Mouse (Mus musculus) layer of hippocampus, adult 11-12 months (tissue): ENCODE measurements around the gene Nhs.

ENCODE experiments used
- DNase-seq: peaks from one replicate; pipeline ENCODE4 v3.0.0; 2022; ENCODE audit warnings: low spot score

Gene Nhs

GRCm38 (mm10) chrX:162159637-162160611 lies at the start of gene Nhs:
Gene Nhs, minus strand, starts transcription at chrX:162159730.
- DNase-seq: peak; percentile 22

GRCm38 (mm10) chrX:162206350-162206884 lies 46.9 kb upstream of the Nhs start:
- no peak for DNase-seq

- peak; percentile 4 for DNase-seq
Observed at GRCm38 (mm10) chrX:162158743-162159636, 540 bp downstream of the Nhs start.

GRCm38 (mm10) chrX:162158142-162158541 lies 1.4 kb downstream of the Nhs start:
- DNase-seq: no peak

GRCm38 (mm10) chrX:162137807-162138206 lies 21.7 kb downstream of the Nhs start:
- DNase-seq: no peak

GRCm38 (mm10) chrX:162113257-162113656 lies 46.3 kb downstream of the Nhs start:
- no peak for DNase-seq

- no peak for DNase-seq
Observed at GRCm38 (mm10) chrX:162102802-162103434, 56.6 kb downstream of the Nhs start.

- DNase-seq: no peak
Observed at GRCm38 (mm10) chrX:162098364-162098763, 61.2 kb downstream of the Nhs start.

GRCm38 (mm10) chrX:162087291-162087690 lies 72.2 kb downstream of the Nhs start:
- DNase-seq: peak; percentile 19

- peak; percentile 5 for DNase-seq
Observed at GRCm38 (mm10) chrX:162085897-162086200, 73.7 kb downstream of the Nhs start.

GRCm38 (mm10) chrX:162085062-162085896 lies 74.3 kb downstream of the Nhs start:
- DNase-seq: peak; percentile 3

- no peak for DNase-seq
Observed at GRCm38 (mm10) chrX:162063164-162063563, 96.4 kb downstream of the Nhs start.

- no peak for DNase-seq
Observed at GRCm38 (mm10) chrX:162055635-162056034, 103.9 kb downstream of the Nhs start.

- DNase-seq: no peak
Observed at GRCm38 (mm10) chrX:162053566-162053965, 106.0 kb downstream of the Nhs start.

GRCm38 (mm10) chrX:162052534-162052933 lies 107.0 kb downstream of the Nhs start:
- DNase-seq: no peak

GRCm38 (mm10) chrX:162049616-162050015 lies 109.9 kb downstream of the Nhs start:
- no peak for DNase-seq

- no peak for DNase-seq
Observed at GRCm38 (mm10) chrX:162045527-162045926, 114.0 kb downstream of the Nhs start.

GRCm38 (mm10) chrX:162044109-162044508 lies 115.4 kb downstream of the Nhs start:
- DNase-seq: no peak

- no peak for DNase-seq
Observed at GRCm38 (mm10) chrX:162025210-162025953, 134.1 kb downstream of the Nhs start.

- no peak for DNase-seq
Observed at GRCm38 (mm10) chrX:162021724-162022123, 137.8 kb downstream of the Nhs start.
